Mouse (Mus musculus) limb, embryonic 11.5 days (tissue): Measurements from ENCODE around the gene Jpt1. TPM values are rescaled to one million over a fixed set of nuclear protein-coding genes. Genes with fewer than 3 reads are reported as not detected.

Experiments used
- ATAC-seq: fragments of 200-750 bp; cut with Nextera tagmentation; 2 replicates; pipeline ENCODE4 v1.8.0; 2017; ENCODE audit warnings: low read depth; ENCODE audit not compliant: insufficient number of reproducible peaks, low FRiP score, low TSS enrichment
- DNase-seq: peaks from one replicate; pipeline ENCODE4 v3.0.0-alpha.2; 2015; ENCODE audit warnings: low spot score
- H3K27ac ChIP-seq: fragments of 300-500 bp; sonication (generic); replicated peaks from 2 replicates; pipeline ENCODE4 v1.5.1; 2014; ENCODE audit warnings: low read depth, mild to moderate bottlenecking, low read length
- H3K27me3 ChIP-seq: fragments of 300-500 bp; sonication (generic); 2 replicates; pipeline ENCODE4 v1.6.1; 2014; ENCODE audit warnings: mild to moderate bottlenecking, low read length, mixed read lengths; ENCODE audit not compliant: control insufficient read depth, insufficient read depth
- H3K36me3 ChIP-seq: fragments of 300-500 bp; sonication (generic); 2 replicates; pipeline ENCODE4 v1.6.1; 2014; ENCODE audit warnings: mild to moderate bottlenecking, low read length, moderate library complexity, mixed read lengths; ENCODE audit not compliant: control insufficient read depth, insufficient read depth
- H3K4me1 ChIP-seq: fragments of 300-500 bp; sonication (generic); 2 replicates; pipeline ENCODE4 v1.6.1; 2014; ENCODE audit warnings: low read length, mixed read lengths; ENCODE audit not compliant: control insufficient read depth, insufficient read depth
- H3K4me2 ChIP-seq: fragments of 300-500 bp; sonication (generic); 2 replicates; pipeline ENCODE4 v1.6.1; 2014; ENCODE audit warnings: low read depth, mild to moderate bottlenecking, moderate library complexity; ENCODE audit not compliant: severe bottlenecking
- H3K4me3 ChIP-seq: fragments of 300-500 bp; sonication (generic); 2 replicates; pipeline ENCODE4 v1.5.1; 2014; ENCODE audit warnings: low read depth, low read length
- H3K9ac ChIP-seq: fragments of 300-500 bp; sonication (generic); 2 replicates; pipeline ENCODE4 v1.6.1; 2014; ENCODE audit warnings: mild to moderate bottlenecking, low read length
- H3K9me3 ChIP-seq: fragments of 300-500 bp; sonication (generic); 2 replicates; pipeline ENCODE4 v1.6.1; 2016; ENCODE audit warnings: low read length; ENCODE audit not compliant: control insufficient read depth
- WGBS: fragments of 180-500 bp; shearing (Covaris S2); extraction: QIAGEN DNeasy Blood & Tissue Kit; methylation state at CpG from one replicate; pipeline ENCODE4 v1.1.7; 2014; 5-methylcytosine and 5-hydroxymethylcytosine counted together
- polyA plus RNA-seq: library from polyadenylated mRNA; unstranded; fragments of >200 nt; fragmentation: Nextera tagmentation; extraction: Ambion mirVana; gene quantifications from 2 replicates; pipeline ENCODE4 v1.2.1, GENCODE M21; 2014

Gene Jpt1
- polyA plus RNA-seq, 1 experiment from 2014 or later: 537 TPM

DNA sequence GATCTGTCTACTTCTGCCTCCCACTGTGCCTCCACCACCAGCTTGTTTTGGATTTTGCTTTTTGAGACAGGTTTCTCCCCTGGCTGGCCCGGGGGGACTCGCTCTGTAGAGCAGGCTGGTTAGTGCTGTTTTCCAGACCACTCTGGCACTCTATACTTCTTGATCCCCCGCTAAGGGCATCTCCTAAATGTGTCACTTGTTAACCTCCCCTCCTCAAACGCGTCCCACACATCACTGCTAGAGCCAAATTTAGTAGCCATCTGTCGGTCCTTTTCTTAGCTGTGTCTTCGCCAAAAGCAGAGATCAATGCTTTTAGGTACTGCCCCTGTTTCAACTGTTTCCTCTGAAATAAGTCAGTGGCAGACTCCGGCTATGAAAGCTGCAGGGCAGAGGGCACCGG is 4.5 kb upstream of the Jpt1 start:
- WGBS: 62% methylated on average over 9 of the region's 9 CpGs
- ATAC-seq (no peak), DNase-seq (no peak)
- Histone ChIP-seq H3K4me3 (no peak overlapping the region), H3K9ac (no peak overlapping the region), H3K9me3 (no peaks in the 10 kb centered on the region), H3K36me3 (peaks cover 2% of the 10 kb centered on the region; the same call in 1 of the 2 replicates), H3K27me3 (no peaks in the 10 kb centered on the region), H3K4me1 (no peaks in the 10 kb centered on the region), H3K27ac (no peak overlapping the region), H3K4me2 (no peak overlapping the region)

DNA sequence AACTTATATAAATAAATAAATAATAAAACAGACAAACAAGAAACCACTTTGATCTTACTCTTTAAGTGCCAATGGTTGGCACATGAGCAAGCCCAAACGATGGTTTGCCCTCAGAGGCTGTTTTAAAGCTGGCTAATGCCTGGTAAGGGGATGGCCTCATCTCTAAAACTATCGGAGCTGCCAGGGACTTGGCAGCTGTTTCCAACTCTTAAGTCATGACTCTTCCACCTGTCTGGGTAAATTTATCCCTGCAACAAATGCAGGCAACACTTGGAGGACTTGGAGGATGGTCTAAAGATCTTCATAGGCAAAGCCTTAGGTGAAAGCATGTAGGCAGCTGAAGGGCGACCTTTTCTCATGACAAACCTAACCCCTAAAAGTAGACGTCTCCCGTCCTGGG is 2.8 kb upstream of the Jpt1 start:
- 83% methylated on average over 5 of the region's 5 CpGs for WGBS
- Histone ChIP-seq H3K27ac (no peak overlapping the region), H3K9ac (no peak overlapping the region), H3K27me3 (no peaks in the 10 kb centered on the region), H3K4me3 (no peak overlapping the region), H3K4me1 (peaks cover 10% of the 10 kb centered on the region), H3K4me2 (no peak overlapping the region), H3K9me3 (no peaks in the 10 kb centered on the region), H3K36me3 (no peaks in the 10 kb centered on the region)
- DNase-seq (no peak), ATAC-seq (no peak)

DNA sequence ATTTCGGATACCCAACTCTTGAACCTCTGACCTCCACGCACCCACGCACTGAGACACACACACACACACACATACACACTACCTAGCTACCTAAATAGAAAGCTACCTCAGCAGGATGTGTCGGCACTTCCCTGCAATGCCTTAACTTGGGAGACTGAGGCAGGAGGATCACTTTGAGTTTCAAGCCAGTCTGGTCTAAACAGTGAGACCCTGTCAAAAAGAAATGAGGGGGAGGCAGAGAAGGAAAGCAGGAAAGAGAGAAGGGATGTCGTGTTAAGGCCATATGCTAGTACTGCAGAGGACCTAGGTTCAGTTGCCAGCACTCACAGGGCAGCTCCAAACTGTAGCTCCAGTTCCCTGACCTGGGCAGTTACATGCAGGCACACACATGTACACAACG is 834 bp upstream of the Jpt1 start:
- Histone ChIP-seq H3K4me1 (peaks cover 28% of the 10 kb centered on the region), H3K27ac (no peak overlapping the region), H3K9ac (no peak overlapping the region), H3K36me3 (no peaks in the 10 kb centered on the region), H3K4me2 (no peak overlapping the region), H3K27me3 (no peaks in the 10 kb centered on the region), H3K9me3 (no peaks in the 10 kb centered on the region), H3K4me3 (no peak overlapping the region)
- DNase-seq: no peak
- ATAC-seq: no peak
- WGBS: 70% methylated on average over 6 of the region's 6 CpGs

DNA sequence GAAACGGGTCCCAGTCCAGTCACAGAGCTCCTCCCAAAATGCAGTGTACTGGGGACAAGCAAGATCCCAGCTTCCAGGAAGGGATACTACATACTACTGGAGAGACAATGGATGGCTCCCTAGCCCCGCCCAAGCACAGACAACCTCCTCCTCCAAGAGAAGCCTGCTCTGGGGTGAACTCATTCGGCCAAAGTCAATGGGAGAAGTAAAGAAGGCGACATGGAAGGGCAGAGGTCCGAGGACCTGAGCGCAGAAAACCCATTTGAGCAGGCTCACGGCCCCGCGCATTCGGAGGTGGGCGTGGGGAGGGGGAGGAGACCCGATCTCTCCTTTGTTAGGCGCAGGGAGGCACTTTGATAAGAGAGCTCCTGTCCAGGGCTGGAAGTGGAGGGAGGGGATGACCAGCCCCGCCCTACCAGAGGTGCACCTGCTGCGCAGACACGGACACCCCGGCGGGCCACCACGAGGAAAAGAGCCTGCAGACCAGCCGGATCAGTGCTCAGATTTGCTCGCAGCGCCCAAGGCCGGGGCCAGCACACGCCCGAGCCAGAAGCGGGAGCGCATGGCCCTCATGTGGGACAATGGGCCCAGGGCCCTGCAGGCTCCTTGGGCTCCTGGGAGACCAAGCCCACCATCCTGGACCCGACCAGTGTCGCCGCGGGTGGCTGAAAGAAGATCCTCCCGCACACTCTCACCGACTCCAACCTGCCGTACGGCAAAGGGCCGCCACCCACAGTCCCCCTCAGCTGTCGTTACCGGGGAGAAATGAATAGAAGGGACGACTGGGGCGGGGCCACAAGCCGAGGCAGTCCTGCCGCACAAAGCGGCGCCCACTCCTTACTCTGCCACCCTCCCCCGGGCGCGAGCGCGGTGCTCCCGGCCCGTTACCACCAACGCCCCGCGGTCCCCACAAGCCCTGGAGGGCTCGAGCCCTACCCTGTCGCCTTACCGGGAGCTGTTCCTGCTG is 633 bp downstream of the Jpt1 start:
- ATAC-seq (peak; percentile 36), DNase-seq (peak; percentile 69)
- no peaks in the 10 kb centered on the region for H3K9me3 ChIP-seq
- under 1% methylated on average over 57 of the region's 57 CpGs for WGBS
- H3K4me1 ChIP-seq: peaks cover 31% of the 10 kb centered on the region
- peak overlapping the region; percentile 75 for H3K27ac ChIP-seq
- H3K4me2 ChIP-seq: peak overlapping the region; percentile 82
- peak overlapping the region; percentile 98 for H3K9ac ChIP-seq
- H3K4me3 ChIP-seq: peak overlapping the region; percentile 100
- H3K27me3 ChIP-seq: no peaks in the 10 kb centered on the region
- no peaks in the 10 kb centered on the region for H3K36me3 ChIP-seq

DNA sequence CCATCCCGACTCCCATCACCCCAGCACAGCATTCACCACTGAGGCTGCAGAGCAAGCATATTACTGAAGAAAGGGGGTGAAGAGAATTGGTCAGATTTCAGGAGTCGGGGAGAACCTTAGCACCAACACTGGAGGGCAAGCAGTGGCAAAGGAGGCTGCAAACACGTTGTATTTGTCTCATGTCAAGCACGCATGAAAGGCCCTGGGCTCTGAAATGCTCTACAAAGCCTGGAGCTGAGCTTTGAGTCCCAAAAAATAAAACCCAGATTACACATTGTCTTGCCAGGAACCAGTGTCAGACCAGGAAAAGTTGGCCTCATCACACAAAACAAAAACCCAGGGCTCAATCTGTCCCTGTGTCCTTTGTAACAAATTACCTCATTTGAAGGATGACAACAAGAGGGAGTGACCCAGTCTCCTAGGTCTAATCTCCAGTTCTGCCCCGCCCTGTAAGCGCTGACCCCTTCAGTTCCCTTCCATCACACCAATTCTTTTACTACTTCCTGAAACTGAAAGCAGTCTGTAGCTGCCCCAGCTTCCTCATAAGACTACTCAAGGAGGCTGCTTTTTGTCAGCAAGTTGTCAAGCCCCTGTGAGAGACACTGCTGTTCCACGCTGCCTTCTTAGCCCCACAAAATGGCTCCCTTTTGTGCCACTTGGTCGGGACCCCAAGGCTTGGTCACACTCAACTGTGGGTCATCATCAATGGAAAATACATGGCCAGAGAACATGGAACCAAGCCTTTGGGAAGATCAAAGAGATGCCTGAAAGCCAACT is 1.6 kb downstream of the Jpt1 start:
- no peaks in the 10 kb centered on the region for H3K9me3 ChIP-seq
- H3K4me1 ChIP-seq: peaks cover 31% of the 10 kb centered on the region
- ATAC-seq (no peak), DNase-seq (no peak)
- no peaks in the 10 kb centered on the region for H3K36me3 ChIP-seq
- no peaks in the 10 kb centered on the region for H3K27me3 ChIP-seq
- H3K9ac ChIP-seq: peak overlapping the region; percentile 35; the same call in 1 of the 2 replicates
- no peak overlapping the region for H3K27ac ChIP-seq
- 46% methylated on average over 8 of the region's 8 CpGs for WGBS
- peak overlapping the region; percentile 82 for H3K4me2 ChIP-seq
- H3K4me3 ChIP-seq: peak overlapping the region; percentile 100

DNA sequence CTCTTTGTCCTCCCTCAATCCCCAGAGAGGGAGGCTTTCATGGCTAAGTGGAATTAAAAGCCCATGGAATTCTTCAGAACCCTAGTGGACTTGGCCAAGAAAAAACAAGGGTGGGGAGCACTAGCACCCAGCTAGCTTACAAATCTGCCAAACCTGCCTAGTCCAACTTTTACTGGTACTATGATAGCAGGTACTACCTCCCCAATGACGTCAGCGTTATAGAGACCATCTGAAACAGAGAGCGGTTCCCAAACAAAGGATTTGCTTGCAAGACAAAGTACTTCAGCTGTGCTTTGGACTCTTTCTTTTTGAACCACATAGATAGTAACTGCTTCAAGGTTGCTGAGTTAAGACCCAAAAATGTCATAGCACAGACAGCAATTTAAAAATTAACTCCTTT is 2.2 kb downstream of the Jpt1 start:
- Histone ChIP-seq H3K9ac (0 out of 2 replicates have a peak overlapping the region, but pooled peaks have one; percentile 8), H3K4me3 (peak overlapping the region; percentile 100), H3K4me2 (peak overlapping the region; percentile 82), H3K27ac (no peak overlapping the region), H3K36me3 (no peaks in the 10 kb centered on the region), H3K9me3 (no peaks in the 10 kb centered on the region), H3K27me3 (no peaks in the 10 kb centered on the region), H3K4me1 (peaks cover 31% of the 10 kb centered on the region)
- ATAC-seq: no peak
- no peak for DNase-seq
- 83% methylated on average over 3 of the region's 3 CpGs for WGBS

DNA sequence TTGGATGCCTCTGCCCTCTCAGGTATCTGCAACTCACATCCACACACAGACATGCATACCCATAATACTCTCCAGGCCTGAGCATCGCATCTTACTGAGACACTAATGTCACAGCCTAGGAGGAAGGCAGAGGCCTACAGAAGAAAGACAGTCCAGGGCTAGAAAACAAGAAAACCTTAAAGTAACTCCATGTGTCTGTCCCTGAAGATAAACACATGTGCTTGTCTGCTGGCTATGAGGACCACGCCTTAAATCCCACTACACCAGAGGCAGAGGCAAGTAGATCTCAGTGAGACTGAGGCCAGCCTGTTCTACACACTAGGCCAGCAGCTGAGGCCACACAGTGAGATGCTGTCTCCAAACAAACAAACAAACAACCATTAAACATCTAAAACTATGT is 3.1 kb downstream of the Jpt1 start:
- 77% methylated on average over 2 of the region's 2 CpGs for WGBS
- DNase-seq (no peak), ATAC-seq (no peak)
- Histone ChIP-seq H3K4me3 (no peak overlapping the region), H3K9ac (no peak overlapping the region), H3K27ac (no peak overlapping the region), H3K36me3 (no peaks in the 10 kb centered on the region), H3K9me3 (no peaks in the 10 kb centered on the region), H3K4me2 (peak overlapping the region; percentile 82; the same call in 1 of the 2 replicates), H3K27me3 (no peaks in the 10 kb centered on the region), H3K4me1 (peaks cover 31% of the 10 kb centered on the region)

DNA sequence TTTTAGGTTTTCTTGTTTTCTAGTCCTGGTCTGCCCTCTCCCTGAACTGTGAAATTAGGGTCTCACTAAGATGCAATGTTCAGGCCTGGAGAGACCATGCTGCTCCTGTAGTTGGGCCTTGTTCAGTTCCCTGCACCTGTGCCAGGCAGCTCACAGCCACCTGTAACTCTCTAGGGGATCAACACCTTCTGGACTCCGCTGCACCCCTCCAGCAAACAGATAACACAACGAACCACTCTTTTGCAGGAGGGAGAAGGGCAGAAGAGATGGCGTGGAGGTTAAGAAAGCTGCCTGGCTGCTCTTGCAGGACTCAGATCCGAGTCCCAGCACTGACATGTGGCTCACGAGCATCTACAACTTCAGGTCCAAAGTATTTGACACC is 3.7 kb downstream of the Jpt1 start:
- no peak overlapping the region for H3K27ac ChIP-seq

More for the DNA sequence above, 3.7 kb downstream of the Jpt1 start:
- Histone ChIP-seq H3K27me3 (no peaks in the 10 kb centered on the region), H3K9ac (no peak overlapping the region), H3K4me1 (peaks cover 31% of the 10 kb centered on the region), H3K9me3 (no peaks in the 10 kb centered on the region), H3K4me3 (no peak overlapping the region), H3K36me3 (no peaks in the 10 kb centered on the region), H3K4me2 (peak overlapping the region; percentile 1; the same call in 1 of the 2 replicates)
- WGBS: 61% methylated on average over 5 of the region's 5 CpGs
- DNase-seq: no peak
- no peak for ATAC-seq
